Mouse (Mus musculus) bone marrow macrophage, adult 2 months (primary cell): ENCODE data around the gene Serpinf1. TPM values are rescaled to one million over a fixed set of nuclear protein-coding genes. Genes with fewer than 3 reads are reported as not detected.
A peak's percentile ranks its signal among the peaks of the same experiment; 100 is the strongest.

Experiments
- H3K27ac ChIP-seq: 2 replicates; pipeline ENCODE4 v1.5.1; 2012; ENCODE audit warnings: low read depth, low read length; ENCODE audit not compliant: insufficient read depth
- H3K4me1 ChIP-seq: 2 replicates; pipeline ENCODE4 v1.6.1; 2012; ENCODE audit warnings: low read length; ENCODE audit not compliant: control insufficient read depth, insufficient read depth
- H3K4me3 ChIP-seq: 2 replicates; pipeline ENCODE4 v1.5.1; 2012; ENCODE audit warnings: mild to moderate bottlenecking, low read length, moderate library complexity; ENCODE audit not compliant: insufficient read depth
- CTCF ChIP-seq: IDR thresholded peaks from 2 replicates; pipeline ENCODE4 v1.5.1; 2012; ENCODE audit warnings: low read depth, mild to moderate bottlenecking, low read length, moderate library complexity
- POLR2A ChIP-seq: IDR thresholded peaks from 2 replicates; pipeline ENCODE4 v1.6.1; 2012; ENCODE audit warnings: mild to moderate bottlenecking, low read depth, low read length, borderline replicate concordance
- polyA plus RNA-seq: library from polyadenylated mRNA; stranded (reverse); fragments of >200 nt; gene quantifications from 2 replicates; pipeline ENCODE4 v1.2.4, GENCODE M21; 2012; ENCODE audit not compliant: missing spikeins, insufficient read depth, insufficient read length

Serpinf1 gene
- polyA plus RNA-seq, 1 experiment, result 9.9 TPM

GRCm38 (mm10) chr11:75455041-75455736, 32.7 kb upstream of the Serpinf1 start:
- Histone ChIP-seq H3K4me3 (0 out of 2 replicates have a peak overlapping the region, but pooled peaks have one; percentile 20), H3K27ac (peak overlapping the region; percentile 86), H3K4me1 (peaks cover 73% of the 10 kb centered on the region)
- TF ChIP-seq POLR2A, result no peak
- TF ChIP-seq CTCF, result no peak

DNA sequence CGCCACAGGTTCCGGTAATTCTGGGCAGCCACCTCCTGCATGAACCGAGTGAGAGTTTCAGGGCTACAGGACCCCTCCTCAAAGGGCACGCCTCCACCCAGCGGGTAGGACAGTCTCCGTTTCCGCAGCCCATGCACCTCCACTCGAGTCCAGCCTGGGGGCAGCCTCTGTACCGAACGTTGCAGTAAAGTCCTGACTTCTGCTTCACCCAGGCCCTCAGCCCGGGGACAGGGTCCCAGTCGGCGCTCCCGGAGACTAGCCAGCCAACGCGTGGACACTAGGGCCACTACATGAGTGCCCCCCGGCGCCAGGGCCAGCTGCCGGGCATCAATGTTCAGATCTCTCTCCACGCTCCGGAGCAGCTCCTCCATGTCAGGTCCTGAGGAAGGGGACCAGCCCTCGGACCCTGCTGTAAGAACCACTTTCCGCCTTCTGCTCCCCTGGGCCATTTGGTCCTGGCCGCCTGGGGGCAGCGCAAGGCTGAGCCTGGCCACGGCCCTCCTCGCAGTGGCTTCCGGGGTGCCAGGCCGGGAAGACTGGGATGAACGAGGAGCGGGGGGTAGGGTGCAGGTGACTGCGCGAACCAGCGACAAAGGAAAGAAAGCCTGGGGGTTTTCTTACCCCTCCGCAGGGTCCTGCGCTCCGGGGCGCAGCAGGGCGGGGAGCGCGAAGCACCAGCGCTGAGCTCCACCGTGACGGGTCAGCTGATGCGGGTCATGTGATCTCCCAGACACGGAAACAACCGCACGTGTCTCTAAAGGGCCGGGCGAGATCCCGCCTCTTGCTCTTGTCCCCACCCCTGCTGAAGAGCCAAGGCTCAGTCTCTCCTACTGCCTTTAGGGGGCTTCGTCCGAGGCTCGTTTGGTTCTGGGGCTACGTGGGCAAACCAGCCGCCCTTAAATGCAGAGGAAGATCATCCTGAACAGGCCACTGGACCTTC, 31.8 kb upstream of the Serpinf1 start, which contains the start of gene Wdr81:
TSS of gene Wdr81 (minus strand) at position 727 of the 940 bp plus-strand sequence.
- Histone ChIP-seq H3K4me1 (peaks cover 65% of the 10 kb centered on the region), H3K27ac (peak within 1 kb of the TSS; percentile 90), H3K4me3 (peak within 1 kb of the TSS; percentile 93)
- TF ChIP-seq POLR2A, result 0 out of 2 replicates have a peak, but pooled peaks have one; percentile 41
- TF ChIP-seq CTCF, result peak; percentile 29

DNA sequence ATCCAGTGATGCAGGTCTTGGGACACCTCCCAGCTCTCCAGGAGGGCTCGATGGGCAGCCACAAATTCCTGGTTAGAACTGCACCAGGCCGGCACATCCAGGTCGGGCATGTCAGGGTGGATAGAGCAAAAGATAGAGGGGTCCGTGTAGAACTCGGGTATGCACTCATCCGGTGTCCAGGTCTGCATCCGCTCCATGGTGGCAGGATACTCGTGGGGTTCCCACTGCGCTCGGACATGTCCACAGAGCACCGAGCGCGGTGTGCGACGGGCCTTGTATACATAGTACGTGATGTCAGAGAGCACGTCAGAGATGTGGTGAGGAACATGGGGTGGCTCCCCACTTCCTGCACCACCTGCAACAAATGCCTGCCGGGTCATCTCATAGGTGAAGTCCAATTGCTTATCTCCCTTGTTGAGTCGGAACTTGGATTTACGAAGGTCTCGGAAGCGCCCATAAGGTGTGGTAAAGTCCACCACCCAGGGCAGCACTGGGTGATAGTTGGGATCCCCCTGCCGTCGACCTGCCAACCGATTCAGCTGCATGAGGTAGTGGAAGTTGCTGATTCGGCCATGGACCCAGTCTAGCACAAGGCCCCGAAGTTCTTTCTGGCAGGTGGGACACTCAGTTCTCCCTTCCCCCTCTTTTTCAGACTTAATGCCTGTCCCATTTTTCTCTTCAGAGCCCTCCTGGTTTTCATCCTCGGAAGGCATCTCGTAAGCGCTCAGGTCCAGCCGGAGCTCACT, 30.5 kb upstream of the Serpinf1 start:
- H3K4me1 ChIP-seq, result peaks cover 56% of the 10 kb centered on the region
- H3K4me3 ChIP-seq, result peak overlapping the region; percentile 93
- no peak for TF ChIP-seq POLR2A
- no peak for TF ChIP-seq CTCF
- no peak overlapping the region for H3K27ac ChIP-seq

DNA sequence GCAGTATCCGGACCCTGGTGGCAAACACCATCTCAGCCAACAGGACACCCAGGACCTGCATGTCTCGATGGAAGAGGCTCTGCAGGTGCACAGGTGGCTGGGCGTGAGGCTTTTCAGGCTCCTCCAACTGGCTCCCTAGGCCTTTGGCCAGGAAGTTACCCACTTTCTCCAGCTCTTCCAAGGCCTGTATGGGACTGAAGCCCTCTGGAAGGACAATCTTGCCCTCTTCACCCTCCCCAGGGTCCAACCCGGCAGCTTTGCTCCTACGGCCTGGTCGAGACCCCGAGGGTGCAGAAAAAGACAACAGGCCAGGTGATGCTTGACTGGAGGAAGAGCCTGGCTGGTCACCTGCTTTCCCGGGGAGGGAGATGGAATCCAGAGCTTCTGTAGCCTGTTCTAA, 29.6 kb upstream of the Serpinf1 start:
- no peak overlapping the region for H3K4me3 ChIP-seq
- TF ChIP-seq POLR2A (no peak), CTCF (no peak)
- no peak overlapping the region for H3K27ac ChIP-seq
- peaks cover 50% of the 10 kb centered on the region for H3K4me1 ChIP-seq

- TF ChIP-seq CTCF (no peak), POLR2A (no peak)
- Histone ChIP-seq H3K27ac (no peak overlapping the region), H3K4me3 (peak overlapping the region; percentile 30), H3K4me1 (peaks cover 40% of the 10 kb centered on the region)
Measured at GRCm38 (mm10) chr11:75450936-75451335, 28.4 kb upstream of the Serpinf1 start.

- H3K4me1 ChIP-seq, result peaks cover 35% of the 10 kb centered on the region
Measured at GRCm38 (mm10) chr11:75450304-75450908, 27.9 kb upstream of the Serpinf1 start.

GRCm38 (mm10) chr11:75449695-75450094, 27.2 kb upstream of the Serpinf1 start:
- TF ChIP-seq POLR2A, result no peak
- TF ChIP-seq CTCF, result no peak
- H3K4me1 ChIP-seq, result peaks cover 28% of the 10 kb centered on the region
- H3K27ac ChIP-seq, result no peak overlapping the region
- no peak overlapping the region for H3K4me3 ChIP-seq

More at GRCm38 (mm10) chr11:75450304-75450908, 27.9 kb upstream of the Serpinf1 start:
- H3K27ac ChIP-seq, result no peak overlapping the region
- TF ChIP-seq CTCF (no peak), POLR2A (no peak)
- H3K4me3 ChIP-seq, result peak overlapping the region; percentile 30

DNA sequence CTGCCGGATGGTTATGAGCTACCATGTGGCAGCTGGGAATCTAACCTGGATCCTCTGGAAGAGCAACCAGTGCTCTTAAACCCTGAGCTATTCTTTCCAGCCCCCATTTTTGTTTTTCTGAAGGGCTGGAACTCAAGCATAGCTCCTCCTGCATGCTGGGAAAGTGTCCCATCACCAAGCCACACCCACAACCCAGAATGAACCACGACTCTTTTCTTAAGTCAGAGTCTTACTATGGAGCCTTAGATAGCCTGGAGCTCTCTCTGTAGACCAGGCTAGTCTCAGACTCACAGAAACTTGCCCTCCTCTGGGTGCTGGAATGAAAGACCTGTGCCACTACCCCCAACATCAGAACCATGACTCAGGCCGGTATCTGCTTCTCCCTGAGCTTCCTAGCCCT, 26.1 kb upstream of the Serpinf1 start:
- H3K27ac ChIP-seq, result no peak overlapping the region
- TF ChIP-seq CTCF (no peak), POLR2A (no peak)
- peaks cover 27% of the 10 kb centered on the region for H3K4me1 ChIP-seq
- no peak overlapping the region for H3K4me3 ChIP-seq

GRCm38 (mm10) chr11:75443711-75444110, 21.2 kb upstream of the Serpinf1 start:
- no peak overlapping the region for H3K4me3 ChIP-seq
- no peak overlapping the region for H3K27ac ChIP-seq
- H3K4me1 ChIP-seq, result no peaks in the 10 kb centered on the region
- TF ChIP-seq POLR2A (no peak), CTCF (no peak)
